Comparison of ENCODE assay signal across 24 mouse cellular contexts in genomic region chr13:43070496-43070895, GRCm38 (mm10).
DNase-seq lines count a peak whose midpoint lies in the region; ATAC-seq and TF ChIP-seq lines count a peak whose summit lies in the region.
"Had no signal": no experiment of that assay in that cellular context is flagged by ENCODE, and none has a peak within 500 bp of the region (broad histone marks: within the 10 kb centered on the region; RNA-seq: fewer than 3 reads in every experiment).

No protein-coding gene starts in this region.

- ATAC-seq in kidney, embryonic 16.5 days (ENCODE audit: low FRiP score, low TSS enrichment): no peak
- ATAC-seq: CD4-positive, CD25-positive, alpha-beta regulatory T cell, adult 4 months; forebrain, embryonic 14.5 days; forebrain, postnatal 0 days; hindbrain, postnatal 0 days; inflammation-experienced regulatory T-cells, adult 6 months; intestine, embryonic 16.5 days had no signal

- 79% methylated on average over 4 of the region's 4 CpGs for WGBS in kidney, embryonic 16.5 days

- H3K9ac ChIP-seq in kidney, embryonic 16.5 days (replicated peaks; ENCODE audit: low read length): no peak overlapping the region
- H3K9ac ChIP-seq: embryonic facial prominence, embryonic 12.5 days; embryonic facial prominence, embryonic 15.5 days; forebrain, postnatal 0 days had no signal

- no peak overlapping the region for H3K4me2 ChIP-seq in kidney, embryonic 16.5 days (replicated peaks; ENCODE audit: low read depth, low read length)
- H3K4me2 ChIP-seq: embryonic facial prominence, embryonic 12.5 days; embryonic facial prominence, embryonic 15.5 days; heart, embryonic 11.5 days had no signal

- intact Hi-C loops in heart, postnatal 36 days (cut with DNase I): no loop called here

- H3K27ac ChIP-seq in layer of hippocampus, adult 2 months: peak overlapping the region; percentile 36; the same call in 1 of the 2 replicates
- H3K27ac ChIP-seq in kidney, embryonic 16.5 days (ENCODE audit: low read length): no peak overlapping the region
- H3K27ac ChIP-seq: embryonic facial prominence, embryonic 12.5 days; embryonic facial prominence, embryonic 15.5 days; hindbrain, postnatal 0 days had no signal

- no peak overlapping the region for H3K4me3 ChIP-seq in layer of hippocampus, adult 2 months
- H3K4me3 ChIP-seq in kidney, embryonic 16.5 days (ENCODE audit: low read length): no peak overlapping the region
- H3K4me3 ChIP-seq: embryonic facial prominence, embryonic 12.5 days; embryonic facial prominence, embryonic 15.5 days had no signal

- no peaks in the 10 kb centered on the region for H3K27me3 ChIP-seq in kidney, embryonic 16.5 days (ENCODE audit: insufficient read depth, low read length)
- H3K27me3 ChIP-seq: embryonic facial prominence, embryonic 12.5 days; embryonic facial prominence, embryonic 15.5 days had no signal

- no peaks in the 10 kb centered on the region for H3K4me1 ChIP-seq in kidney, embryonic 16.5 days (ENCODE audit: insufficient read depth, low read length)
- H3K4me1 ChIP-seq: embryonic facial prominence, embryonic 12.5 days; embryonic facial prominence, embryonic 15.5 days had no signal

- H3K9me3 ChIP-seq in kidney, embryonic 16.5 days (ENCODE audit: low read length): no peaks in the 10 kb centered on the region
- H3K9me3 ChIP-seq: embryonic facial prominence, embryonic 12.5 days; embryonic facial prominence, embryonic 15.5 days had no signal

- H3K36me3 ChIP-seq in kidney, embryonic 16.5 days (ENCODE audit: insufficient read depth, low read length): no peaks in the 10 kb centered on the region
- H3K36me3 ChIP-seq: embryonic facial prominence, embryonic 12.5 days; embryonic facial prominence, embryonic 15.5 days had no signal

- DNase-seq in adrenal gland, adult 8-10 months: peak; percentile 14
- no peak for DNase-seq in adrenal gland, postnatal 25 days
- DNase-seq in heart, adult 11 months: peak; percentile 78
- no peak for DNase-seq in heart, postnatal 36 days
- no peak for DNase-seq in layer of hippocampus, adult 2 months (ENCODE audit: low spot score in 2 of 2)
- no peak for DNase-seq in layer of hippocampus, adult 18-20 months (ENCODE audit: low spot score in 2 of 2)
- DNase-seq: cerebellum, adult 11 months; cerebellum, adult 2 months; cerebellum, adult 9-11 months; cerebellum, postnatal 25 days; forebrain, postnatal 0 days; gastrocnemius, postnatal 10 days; gastrocnemius, postnatal 36 days; kidney, adult 18-20 months; kidney, adult 9 months had no signal

- no peak for TF ChIP-seq CTCF in layer of hippocampus, adult 2 months (conservative IDR thresholded peaks at IDR 0.05)

Comparison
In these comparisons a context has a peak if more than half of its experiments do, and no peak if none do; other contexts are left out.
1. DNase-seq: peak in adrenal gland, adult 8-10 months (single experiment) and heart, adult 11 months (single experiment); none in adrenal gland, postnatal 25 days (single experiment), heart, postnatal 36 days (0 of 2), layer of hippocampus, adult 2 months (0 of 2) and layer of hippocampus, adult 18-20 months (0 of 2).